Mouse (Mus musculus) MEL (cell line): Measurements from ENCODE around the gene Kcnn1. TPM values are rescaled to one million over a fixed set of nuclear protein-coding genes. Genes with fewer than 3 reads are reported as not detected.

Experiments used
- DNase-seq: peaks from one replicate; pipeline ENCODE4 v3.0.0; 2011; ENCODE audit warnings: low read depth, low spot score
- H3K27ac ChIP-seq: 2 replicates; pipeline ENCODE4 v1.5.1; 2012; ENCODE audit warnings: low read depth, mild to moderate bottlenecking, control low read depth, low read length, moderate library complexity; ENCODE audit not compliant: control insufficient read depth
- H3K27me3 ChIP-seq, 2 experiments: fragments of 150-350 bp in 1 of 2; sonication (generic) in 1 of 2; 2 replicates each; pipeline ENCODE4 v1.6.1; 2012; ENCODE audit warnings: low read length in 2 of 2, mild to moderate bottlenecking in 2 of 2, improper control_type of control experiment in 1 of 2, moderate library complexity in 1 of 2; ENCODE audit not compliant: insufficient read depth in 2 of 2, control insufficient read depth in 1 of 2
- H3K36me3 ChIP-seq, 2 experiments: 2 replicates each; pipeline ENCODE4 v1.6.1; 2012 to 2014; ENCODE audit warnings: low read length in 2 of 2, improper control_type of control experiment in 1 of 2, inconsistent platforms in 1 of 2, mild to moderate bottlenecking in 1 of 2; ENCODE audit not compliant: insufficient read depth in 2 of 2, control insufficient read depth in 1 of 2
- H3K4me1 ChIP-seq, 2 experiments: fragments of 150-350 bp in 1 of 2; sonication (generic) in 1 of 2; 2 replicates each; pipeline ENCODE4 v1.6.1; 2012; ENCODE audit warnings: low read length in 2 of 2, improper control_type of control experiment in 1 of 2, mild to moderate bottlenecking in 1 of 2; ENCODE audit not compliant: insufficient read depth in 2 of 2, control insufficient read depth in 1 of 2
- H3K4me3 ChIP-seq, 2 experiments: fragments of 150-350 bp in 1 of 2; sonication (generic) in 1 of 2; 2 replicates each; pipeline ENCODE4 v1.5.1; 2012; ENCODE audit warnings: low read depth in 2 of 2, low read length in 2 of 2, mild to moderate bottlenecking in 2 of 2, moderate library complexity in 2 of 2, control low read depth in 1 of 2, improper control_type of control experiment in 1 of 2; ENCODE audit not compliant: control insufficient read depth in 1 of 2, insufficient read depth in 1 of 2
- H3K79me2 ChIP-seq: 2 replicates; pipeline ENCODE4 v1.6.1; 2012; ENCODE audit warnings: mild to moderate bottlenecking, low read length, moderate library complexity; ENCODE audit not compliant: control insufficient read depth, poor library complexity, insufficient read depth
- H3K9ac ChIP-seq: 2 replicates; pipeline ENCODE4 v1.6.1; 2012; ENCODE audit warnings: low read depth, mild to moderate bottlenecking, control low read depth, low read length, moderate library complexity; ENCODE audit not compliant: control insufficient read depth, poor library complexity, severe bottlenecking
- H3K9me3 ChIP-seq: fragments of 150-350 bp; sonication (generic); replicated peaks from 2 replicates; pipeline ENCODE4 v1.6.1; 2012; ENCODE audit warnings: mild to moderate bottlenecking, low read length, improper control_type of control experiment, moderate library complexity; ENCODE audit not compliant: insufficient read depth
- BHLHE40 ChIP-seq: IDR thresholded peaks from 2 replicates; pipeline ENCODE4 v1.6.1; 2012; ENCODE audit warnings: low read depth, mild to moderate bottlenecking, inconsistent platforms, low read length, improper control_type of control experiment, borderline replicate concordance
- CHD1 ChIP-seq: IDR thresholded peaks from 2 replicates; pipeline ENCODE4 v1.6.1; 2012; ENCODE audit warnings: low read depth, mild to moderate bottlenecking, inconsistent platforms, low read length, improper control_type of control experiment
- CTCF ChIP-seq, 3 experiments: IDR thresholded peaks in 2 of 3; conservative IDR thresholded peaks in 1 of 3; 2 replicates each; pipeline ENCODE4 v1.5.1; 2011 to 2012; ENCODE audit warnings: low read length in 3 of 3, low read depth in 2 of 3, mild to moderate bottlenecking in 2 of 3, improper control_type of control experiment in 1 of 3, inconsistent platforms in 1 of 3, mixed read lengths in 1 of 3, moderate library complexity in 1 of 3; ENCODE audit not compliant: control insufficient read depth in 1 of 3, insufficient read depth in 1 of 3, poor library complexity in 1 of 3, severe bottlenecking in 1 of 3
- E2F4 ChIP-seq: IDR thresholded peaks from 2 replicates; pipeline ENCODE4 v1.6.1; 2011; ENCODE audit warnings: low read depth, low read length, improper control_type of control experiment, borderline replicate concordance
- ELF1 ChIP-seq: IDR thresholded peaks from 2 replicates; pipeline ENCODE4 v1.6.1; 2014; ENCODE audit warnings: low read depth, mild to moderate bottlenecking, inconsistent platforms, low read length, improper control_type of control experiment, moderate library complexity
- EP300 ChIP-seq, 2 experiments: IDR thresholded peaks; 2 replicates each; pipeline ENCODE4 v1.6.1; 2011; ENCODE audit warnings: improper control_type of control experiment in 2 of 2, low read length in 2 of 2, low read depth in 1 of 2, mild to moderate bottlenecking in 1 of 2
- GABPA ChIP-seq: IDR thresholded peaks from 2 replicates; pipeline ENCODE4 v1.6.1; 2012; ENCODE audit warnings: low read depth, mild to moderate bottlenecking, inconsistent platforms, low read length, improper control_type of control experiment, moderate library complexity
- HCFC1 ChIP-seq: IDR thresholded peaks from 2 replicates; pipeline ENCODE4 v1.6.1; 2012; ENCODE audit warnings: low read depth, mild to moderate bottlenecking, inconsistent platforms, low read length, improper control_type of control experiment, moderate library complexity
- JUND ChIP-seq: IDR thresholded peaks from 2 replicates; pipeline ENCODE4 v1.6.1; 2011; ENCODE audit warnings: low read depth, mild to moderate bottlenecking, improper control_type of control experiment, low read length
- KAT2A ChIP-seq: conservative IDR thresholded peaks from 2 replicates; pipeline ENCODE4 v1.6.1; 2012; ENCODE audit warnings: low read depth, low read length, improper control_type of control experiment, inconsistent platforms
- MAX ChIP-seq: IDR thresholded peaks from 2 replicates; pipeline ENCODE4 v1.6.1; 2011; ENCODE audit warnings: low read length, improper control_type of control experiment
- MAZ ChIP-seq: IDR thresholded peaks from 2 replicates; pipeline ENCODE4 v1.6.1; 2012; ENCODE audit warnings: low read depth, mild to moderate bottlenecking, inconsistent platforms, low read length, improper control_type of control experiment
- MEF2A ChIP-seq: IDR thresholded peaks from 2 replicates; pipeline ENCODE4 v1.6.1; 2014; ENCODE audit warnings: low read depth, mild to moderate bottlenecking, inconsistent platforms, low read length, improper control_type of control experiment; ENCODE audit not compliant: poor library complexity, insufficient replicate concordance, severe bottlenecking; ENCODE audit errors: extremely low read depth
- MXI1 ChIP-seq: IDR thresholded peaks from 2 replicates; pipeline ENCODE4 v1.6.1; 2011; ENCODE audit warnings: mild to moderate bottlenecking, low read depth, low read length, improper control_type of control experiment
- MYC ChIP-seq: IDR thresholded peaks from 2 replicates; pipeline ENCODE4 v1.6.1; 2011; ENCODE audit warnings: low read depth, mild to moderate bottlenecking, low read length, improper control_type of control experiment, moderate library complexity
- NELFE ChIP-seq: IDR thresholded peaks from 2 replicates; pipeline ENCODE4 v1.6.1; 2011; ENCODE audit warnings: low read depth, low read length, improper control_type of control experiment
- POLR2A ChIP-seq, 2 experiments: IDR thresholded peaks; 2 replicates each; pipeline ENCODE4 v1.6.1; 2011 to 2012; ENCODE audit warnings: low read length in 2 of 2, mild to moderate bottlenecking in 2 of 2, control low read depth in 1 of 2, improper control_type of control experiment in 1 of 2, low read depth in 1 of 2, moderate library complexity in 1 of 2; ENCODE audit not compliant: control insufficient read depth in 1 of 2, insufficient read depth in 1 of 2, poor library complexity in 1 of 2
- POLR2AphosphoS2 ChIP-seq: IDR thresholded peaks from 2 replicates; pipeline ENCODE4 v1.6.1; 2011; ENCODE audit warnings: low read length, improper control_type of control experiment
- POLR2AphosphoS5 ChIP-seq: IDR thresholded peaks from 2 replicates; pipeline ENCODE4 v1.6.1; 2012; ENCODE audit warnings: low read depth, borderline replicate concordance, mild to moderate bottlenecking, inconsistent platforms, low read length, moderate library complexity, mixed read lengths
- RAD21 ChIP-seq: IDR thresholded peaks from 2 replicates; pipeline ENCODE4 v1.6.1; 2011; ENCODE audit warnings: mild to moderate bottlenecking, low read depth, low read length, improper control_type of control experiment
- RCOR1 ChIP-seq: IDR thresholded peaks from 2 replicates; pipeline ENCODE4 v1.6.1; 2012; ENCODE audit warnings: low read depth, mild to moderate bottlenecking, inconsistent platforms, low read length, improper control_type of control experiment
- SMC3 ChIP-seq: IDR thresholded peaks from 2 replicates; pipeline ENCODE4 v1.6.1; 2011; ENCODE audit warnings: low read depth, low read length, improper control_type of control experiment
- TBP ChIP-seq: IDR thresholded peaks from 2 replicates; pipeline ENCODE4 v1.8.0; 2011; ENCODE audit warnings: low read depth, low read length, improper control_type of control experiment
- TCF12 ChIP-seq: IDR thresholded peaks from 2 replicates; pipeline ENCODE4 v1.6.1; 2014; ENCODE audit warnings: low read depth, mild to moderate bottlenecking, inconsistent platforms, low read length, improper control_type of control experiment, moderate library complexity
- UBTF ChIP-seq: IDR thresholded peaks from 2 replicates; pipeline ENCODE4 v1.6.1; 2012; ENCODE audit warnings: low read depth, mild to moderate bottlenecking, inconsistent platforms, low read length, improper control_type of control experiment, moderate library complexity, borderline replicate concordance; ENCODE audit not compliant: insufficient read depth
- USF2 ChIP-seq, 2 experiments: IDR thresholded peaks; 2 replicates each; pipeline ENCODE4 v1.6.1; 2011 to 2012; ENCODE audit warnings: improper control_type of control experiment in 2 of 2, low read length in 2 of 2, borderline replicate concordance in 1 of 2, inconsistent platforms in 1 of 2, low read depth in 1 of 2, mild to moderate bottlenecking in 1 of 2; ENCODE audit not compliant: insufficient read depth in 1 of 2
- ZC3H11A ChIP-seq: IDR thresholded peaks from 2 replicates; pipeline ENCODE4 v1.6.1; 2012; ENCODE audit warnings: low read depth, mild to moderate bottlenecking, inconsistent platforms, low read length, improper control_type of control experiment
- ZKSCAN1 ChIP-seq: IDR thresholded peaks from 2 replicates; pipeline ENCODE4 v1.6.1; 2012; ENCODE audit warnings: low read depth, mild to moderate bottlenecking, inconsistent platforms, low read length, improper control_type of control experiment, moderate library complexity
- ZMIZ1 ChIP-seq: IDR thresholded peaks from 2 replicates; pipeline ENCODE4 v1.6.1; 2012; ENCODE audit warnings: low read depth, mild to moderate bottlenecking, inconsistent platforms, low read length, improper control_type of control experiment, moderate library complexity
- ZNF384 ChIP-seq: IDR thresholded peaks from 2 replicates; pipeline ENCODE4 v1.6.1; 2012; ENCODE audit warnings: low read depth, mild to moderate bottlenecking, inconsistent platforms, low read length, improper control_type of control experiment
- polyA plus RNA-seq, 2 experiments: library from polyadenylated mRNA; stranded (reverse) in 1 of 2; unstranded in 1 of 2; fragments of >175 nt in 1 of 2; fragments of >200 nt in 1 of 2; gene quantifications; 2 replicates each; pipeline versions ENCODE4 v1.2.1 to v1.2.4; 2012; ENCODE audit warnings: low replicate concordance in 2 of 2, low read depth in 1 of 2; ENCODE audit not compliant: insufficient read length in 2 of 2, insufficient read depth in 1 of 2, missing spikeins in 1 of 2
- total RNA-seq: library from RNA; depleted of rRNA; stranded (reverse); fragments of 300-350 nt; gene quantifications from 2 replicates; pipeline ENCODE4 v1.2.3, GENCODE M21; 2012

The Kcnn1 gene
- total and polyA plus RNA-seq, 3 experiments = 8.9 to 10.7 TPM; not detected in 1

- H3K27me3 ChIP-seq = no peaks in the 10 kb centered on the region
- no peak overlapping the region for H3K4me3 ChIP-seq
- H3K9me3 ChIP-seq = no peaks in the 10 kb centered on the region
- H3K27ac ChIP-seq = no peak overlapping the region
- no peaks in the 10 kb centered on the region for H3K4me1 ChIP-seq
- no peaks in the 10 kb centered on the region for H3K36me3 ChIP-seq
- no peaks in the 10 kb centered on the region for H3K79me2 ChIP-seq
- no peak overlapping the region for H3K9ac ChIP-seq
- DNase-seq = no peak
- TF ChIP-seq POLR2AphosphoS5 (no peak), POLR2AphosphoS2 (no peak), RCOR1 (no peak), BHLHE40 (no peak), JUND (no peak), CHD1 (no peak), TCF12 (no peak), NELFE (no peak), ZMIZ1 (no peak), UBTF (no peak), ZC3H11A (no peak), USF2 (IDR thresholded peaks at IDR 0.05; ENCODE audit: borderline replicate concordance in 1 of 2, insufficient read depth in 1 of 2, low read depth in 1 of 2, low read length in 2 of 2) (no peak)
These were observed 35.3 kb downstream of the Kcnn1 start for GRCm38 (mm10) chr8:70827796-70828195.

- Histone ChIP-seq H3K27me3 (no peaks in the 10 kb centered on the region), H3K9me3 (no peaks in the 10 kb centered on the region), H3K36me3 (no peaks in the 10 kb centered on the region), H3K79me2 (no peaks in the 10 kb centered on the region), H3K27ac (no peak overlapping the region), H3K9ac (no peak overlapping the region), H3K4me1 (no peaks in the 10 kb centered on the region; a peak in 1 of 4 replicates), H3K4me3 (no peak overlapping the region)
- TF ChIP-seq CHD1 (no peak), KAT2A (no peak), EP300 (IDR thresholded peaks at IDR 0.05; ENCODE audit: low read depth in 1 of 2, low read length in 2 of 2) (no peak), MEF2A (no peak), ZMIZ1 (no peak), HCFC1 (no peak), ZKSCAN1 (no peak), ELF1 (no peak), RAD21 (peak; percentile 20; the same call in 1 of the 2 replicates), TBP (no peak), CTCF (IDR thresholded peaks at IDR 0.05 in 2 of 3, conservative IDR thresholded peaks at IDR 0.05 in 1 of 3; ENCODE audit: control insufficient read depth in 1 of 3, insufficient read depth in 1 of 3, low read depth in 2 of 3, low read length in 3 of 3, poor library complexity in 1 of 3, severe bottlenecking in 1 of 3) (peak; percentile 46 to 50 (median 49)), MYC (no peak), POLR2AphosphoS2 (no peak), MAZ (no peak), E2F4 (no peak), POLR2A (IDR thresholded peaks at IDR 0.05; ENCODE audit: control insufficient read depth in 1 of 2, insufficient read depth in 1 of 2, low read depth in 1 of 2, low read length in 2 of 2, poor library complexity in 1 of 2) (no peak), MXI1 (no peak), MAX (no peak), SMC3 (peak; percentile 53), ZNF384 (no peak), GABPA (no peak)
- DNase-seq = peak; percentile 49
These were observed 36.0 kb downstream of the Kcnn1 start for GRCm38 (mm10) chr8:70827010-70827409.
